Mouse (Mus musculus): ENCODE measurements at regions not wholly inside any gene's neighbourhood (a gene's known extent, or its start where the extent isn't known, plus 50 kb on each side); places are given as distances from the start of the nearest gene placed in this dataset.

- no peaks in the 10 kb centered on the region for H3K4me1 ChIP-seq (ENCODE audit: control insufficient read depth, insufficient read depth, low read length)
- H3K27ac ChIP-seq (replicated peaks; ENCODE audit: low read depth, low read length): no peak overlapping the region
- DNase-seq (ENCODE audit: low spot score): no peak
- no peak overlapping the region for H3K4me3 ChIP-seq (ENCODE audit: low read depth, low read length)
- H3K36me3 ChIP-seq (replicated peaks; ENCODE audit: control insufficient read depth, insufficient read depth, low read depth, low read length): no peaks in the 10 kb centered on the region
- no peak overlapping the region for H3K9ac ChIP-seq (replicated peaks; ENCODE audit: low read length)
- WGBS: 92% methylated on average over 8 of the region's 8 CpGs
- no peaks in the 10 kb centered on the region for H3K9me3 ChIP-seq (replicated peaks; ENCODE audit: control insufficient read depth, low read length)
- no peaks in the 10 kb centered on the region for H3K27me3 ChIP-seq (ENCODE audit: control insufficient read depth, insufficient read depth, low read length)
- ATAC-seq (replicated peaks; ENCODE audit: insufficient number of reproducible peaks, low FRiP score, low TSS enrichment, low read depth): no peak
- no peak overlapping the region for H3K4me2 ChIP-seq (ENCODE audit: low read depth, low read length)
Measured at GRCm38 (mm10) chr1:39094001-39094400, 99.5 kb upstream of the Npas2 start.

DNA sequence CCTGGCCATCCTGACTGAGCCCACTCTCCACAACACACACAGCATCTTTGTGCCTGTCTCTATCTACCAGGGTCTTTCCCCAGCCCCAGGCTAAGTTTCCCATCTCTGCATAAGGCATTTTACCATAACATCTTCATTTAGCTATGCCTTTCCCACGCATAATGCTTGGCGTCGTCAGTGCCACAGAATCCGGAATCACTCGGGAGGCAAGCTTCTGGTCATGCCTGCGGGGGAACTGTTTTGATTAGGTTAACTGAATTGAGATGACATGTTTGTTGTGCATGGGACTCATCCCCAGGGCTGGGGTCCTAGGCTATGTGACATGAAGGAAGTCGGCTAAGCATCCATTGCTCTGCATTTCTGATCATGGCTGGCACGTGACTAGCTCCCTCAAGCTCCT is 97.6 kb upstream of the Npas2 start:
- Histone ChIP-seq H3K4me2 (ENCODE audit: low read depth, low read length) (no peak overlapping the region), H3K9ac (replicated peaks; ENCODE audit: low read length) (no peak overlapping the region), H3K27me3 (ENCODE audit: control insufficient read depth, insufficient read depth, low read length) (no peaks in the 10 kb centered on the region), H3K4me3 (ENCODE audit: low read depth, low read length) (no peak overlapping the region), H3K27ac (replicated peaks; ENCODE audit: low read depth, low read length) (no peak overlapping the region), H3K36me3 (replicated peaks; ENCODE audit: control insufficient read depth, insufficient read depth, low read depth, low read length) (no peaks in the 10 kb centered on the region), H3K9me3 (replicated peaks; ENCODE audit: control insufficient read depth, low read length) (no peaks in the 10 kb centered on the region), H3K4me1 (ENCODE audit: control insufficient read depth, insufficient read depth, low read length) (no peaks in the 10 kb centered on the region)
- DNase-seq (ENCODE audit: low spot score) (no peak), ATAC-seq (replicated peaks; ENCODE audit: insufficient number of reproducible peaks, low FRiP score, low TSS enrichment, low read depth) (no peak)
- 90% methylated on average over 8 of the region's 8 CpGs for WGBS

GRCm38 (mm10) chr1:39096726-39097125 is 96.8 kb upstream of the Npas2 start:
- Histone ChIP-seq H3K27me3 (ENCODE audit: control insufficient read depth, insufficient read depth, low read length) (no peaks in the 10 kb centered on the region), H3K4me1 (ENCODE audit: control insufficient read depth, insufficient read depth, low read length) (no peaks in the 10 kb centered on the region), H3K36me3 (replicated peaks; ENCODE audit: control insufficient read depth, insufficient read depth, low read depth, low read length) (no peaks in the 10 kb centered on the region), H3K9me3 (replicated peaks; ENCODE audit: control insufficient read depth, low read length) (no peaks in the 10 kb centered on the region), H3K4me3 (ENCODE audit: low read depth, low read length) (no peak overlapping the region), H3K27ac (replicated peaks; ENCODE audit: low read depth, low read length) (no peak overlapping the region), H3K4me2 (ENCODE audit: low read depth, low read length) (no peak overlapping the region), H3K9ac (replicated peaks; ENCODE audit: low read length) (no peak overlapping the region)
- no peak for DNase-seq (ENCODE audit: low spot score)
- WGBS: 86% methylated on average over 3 of the region's 3 CpGs
- no peak for ATAC-seq (replicated peaks; ENCODE audit: insufficient number of reproducible peaks, low FRiP score, low TSS enrichment, low read depth)

DNA sequence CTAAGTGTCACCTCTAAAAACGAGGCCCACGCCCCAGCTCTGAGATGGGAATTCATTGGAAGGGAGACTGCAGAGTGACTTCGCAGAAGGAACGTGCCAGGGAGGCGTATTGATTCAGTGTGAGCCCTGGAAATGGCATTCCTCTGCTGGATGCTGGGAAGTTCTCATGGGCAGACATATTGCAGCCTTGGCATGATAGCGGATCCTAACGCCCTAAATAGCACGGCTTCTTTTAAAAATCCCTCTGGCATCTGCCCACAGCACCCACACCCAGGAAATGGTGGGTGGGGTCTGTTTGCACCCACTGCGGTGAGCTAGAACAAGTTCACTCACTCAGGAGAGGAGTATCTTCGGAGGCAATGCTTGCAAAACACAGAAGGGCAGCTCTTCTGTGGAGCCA is 96.0 kb upstream of the Npas2 start:
- Histone ChIP-seq H3K9ac (replicated peaks; ENCODE audit: low read length) (no peak overlapping the region), H3K27me3 (ENCODE audit: control insufficient read depth, insufficient read depth, low read length) (no peaks in the 10 kb centered on the region), H3K9me3 (replicated peaks; ENCODE audit: control insufficient read depth, low read length) (no peaks in the 10 kb centered on the region), H3K4me1 (ENCODE audit: control insufficient read depth, insufficient read depth, low read length) (no peaks in the 10 kb centered on the region), H3K4me3 (ENCODE audit: low read depth, low read length) (no peak overlapping the region), H3K27ac (replicated peaks; ENCODE audit: low read depth, low read length) (no peak overlapping the region), H3K4me2 (ENCODE audit: low read depth, low read length) (no peak overlapping the region), H3K36me3 (replicated peaks; ENCODE audit: control insufficient read depth, insufficient read depth, low read depth, low read length) (no peaks in the 10 kb centered on the region)
- ATAC-seq (replicated peaks; ENCODE audit: insufficient number of reproducible peaks, low FRiP score, low TSS enrichment, low read depth) (no peak), DNase-seq (ENCODE audit: low spot score) (no peak)
- WGBS: 92% methylated on average over 10 of the region's 10 CpGs

- Histone ChIP-seq H3K27me3 (ENCODE audit: control insufficient read depth, insufficient read depth, low read length) (no peaks in the 10 kb centered on the region), H3K9ac (replicated peaks; ENCODE audit: low read length) (no peak overlapping the region), H3K4me2 (ENCODE audit: low read depth, low read length) (no peak overlapping the region), H3K27ac (replicated peaks; ENCODE audit: low read depth, low read length) (no peak overlapping the region), H3K36me3 (replicated peaks; ENCODE audit: control insufficient read depth, insufficient read depth, low read depth, low read length) (no peaks in the 10 kb centered on the region), H3K4me3 (ENCODE audit: low read depth, low read length) (no peak overlapping the region), H3K4me1 (ENCODE audit: control insufficient read depth, insufficient read depth, low read length) (no peaks in the 10 kb centered on the region), H3K9me3 (replicated peaks; ENCODE audit: control insufficient read depth, low read length) (no peaks in the 10 kb centered on the region)
- 84% methylated on average over 5 of the region's 5 CpGs for WGBS
- DNase-seq (ENCODE audit: low spot score) (no peak), ATAC-seq (replicated peaks; ENCODE audit: insufficient number of reproducible peaks, low FRiP score, low TSS enrichment, low read depth) (no peak)
Measured at GRCm38 (mm10) chr1:39098154-39098553, 95.4 kb upstream of the Npas2 start.

- Histone ChIP-seq H3K4me2 (ENCODE audit: low read depth, low read length) (no peak overlapping the region), H3K4me3 (ENCODE audit: low read depth, low read length) (no peak overlapping the region), H3K9me3 (replicated peaks; ENCODE audit: control insufficient read depth, low read length) (no peaks in the 10 kb centered on the region), H3K27ac (replicated peaks; ENCODE audit: low read depth, low read length) (no peak overlapping the region), H3K36me3 (replicated peaks; ENCODE audit: control insufficient read depth, insufficient read depth, low read depth, low read length) (no peaks in the 10 kb centered on the region), H3K4me1 (ENCODE audit: control insufficient read depth, insufficient read depth, low read length) (no peaks in the 10 kb centered on the region), H3K9ac (replicated peaks; ENCODE audit: low read length) (no peak overlapping the region), H3K27me3 (ENCODE audit: control insufficient read depth, insufficient read depth, low read length) (no peaks in the 10 kb centered on the region)
- DNase-seq (ENCODE audit: low spot score) (no peak), ATAC-seq (replicated peaks; ENCODE audit: insufficient number of reproducible peaks, low FRiP score, low TSS enrichment, low read depth) (no peak)
- WGBS: 91% methylated on average over 7 of the region's 7 CpGs
Measured at GRCm38 (mm10) chr1:39099246-39099645, 94.3 kb upstream of the Npas2 start.

DNA sequence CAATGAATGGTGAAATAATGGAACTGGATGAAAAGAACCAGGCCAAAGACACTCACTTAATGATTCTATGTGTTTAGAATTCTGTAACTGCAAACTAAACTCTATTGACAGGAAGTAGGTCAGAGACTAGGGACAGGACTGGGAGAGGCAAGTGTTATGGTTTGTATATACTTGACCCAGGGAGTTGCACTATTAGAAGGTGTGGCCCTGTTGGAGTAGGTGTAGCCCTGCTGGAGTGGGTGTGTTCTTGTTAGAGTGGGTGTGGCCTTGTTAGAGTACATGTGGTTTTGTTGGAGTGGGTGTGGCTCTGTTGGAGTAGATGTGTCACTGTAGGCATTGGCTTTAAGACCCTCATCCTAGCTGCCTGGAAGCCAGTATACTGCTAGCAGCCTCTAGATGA is 93.0 kb upstream of the Npas2 start:
- no peak overlapping the region for H3K4me2 ChIP-seq (ENCODE audit: low read depth, low read length)
- no peak overlapping the region for H3K9ac ChIP-seq (replicated peaks; ENCODE audit: low read length)
- H3K4me1 ChIP-seq (ENCODE audit: control insufficient read depth, insufficient read depth, low read length): no peaks in the 10 kb centered on the region
- no peaks in the 10 kb centered on the region for H3K27me3 ChIP-seq (ENCODE audit: control insufficient read depth, insufficient read depth, low read length)
- H3K4me3 ChIP-seq (ENCODE audit: low read depth, low read length): no peak overlapping the region
- ATAC-seq (replicated peaks; ENCODE audit: insufficient number of reproducible peaks, low FRiP score, low TSS enrichment, low read depth) (no peak), DNase-seq (ENCODE audit: low spot score) (no peak)
- no peaks in the 10 kb centered on the region for H3K36me3 ChIP-seq (replicated peaks; ENCODE audit: control insufficient read depth, insufficient read depth, low read depth, low read length)
- H3K9me3 ChIP-seq (replicated peaks; ENCODE audit: control insufficient read depth, low read length): no peaks in the 10 kb centered on the region
- no peak overlapping the region for H3K27ac ChIP-seq (replicated peaks; ENCODE audit: low read depth, low read length)

DNA sequence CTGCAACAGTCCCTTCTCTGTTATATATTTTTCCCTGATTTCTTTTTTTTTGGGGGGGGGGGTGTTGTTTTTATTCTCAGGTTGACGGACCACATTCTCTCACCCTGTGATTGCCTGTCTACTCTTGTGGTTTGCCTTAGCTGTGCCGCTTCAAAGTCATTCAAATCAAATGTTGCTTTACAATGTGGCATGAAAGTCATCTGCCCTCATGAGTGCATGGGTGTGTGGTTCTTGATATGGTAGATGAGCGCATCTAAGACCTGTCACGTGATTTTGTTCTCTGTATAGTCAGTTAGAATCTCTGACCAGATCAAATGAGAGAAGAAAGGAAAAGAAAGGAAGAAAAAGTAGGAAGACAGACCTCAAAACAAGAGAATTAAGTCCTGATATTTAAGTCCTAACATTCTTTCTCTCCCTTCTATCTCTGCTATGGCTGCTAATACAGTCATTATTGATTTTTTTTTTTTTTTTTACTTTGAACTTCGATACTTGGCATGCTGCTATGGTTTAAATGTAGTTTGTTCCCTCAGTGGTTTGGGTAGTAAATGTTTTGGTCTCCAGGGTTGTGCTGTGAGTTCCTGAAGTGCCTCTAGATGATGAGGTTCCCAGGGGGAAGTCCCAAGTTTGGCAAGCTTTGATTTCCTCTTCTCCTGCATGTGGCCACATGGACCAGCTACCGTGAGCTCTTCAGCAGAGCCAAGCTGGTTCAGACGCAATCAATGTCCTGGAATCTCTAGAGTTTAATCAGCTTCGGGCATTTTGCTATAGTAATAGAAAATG is 91.2 kb upstream of the Npas2 start:
- Histone ChIP-seq H3K27me3 (ENCODE audit: control insufficient read depth, insufficient read depth, low read length) (no peaks in the 10 kb centered on the region), H3K4me3 (ENCODE audit: low read depth, low read length) (no peak overlapping the region), H3K9ac (replicated peaks; ENCODE audit: low read length) (no peak overlapping the region), H3K36me3 (replicated peaks; ENCODE audit: control insufficient read depth, insufficient read depth, low read depth, low read length) (no peaks in the 10 kb centered on the region), H3K4me2 (ENCODE audit: low read depth, low read length) (no peak overlapping the region), H3K27ac (replicated peaks; ENCODE audit: low read depth, low read length) (no peak overlapping the region), H3K9me3 (replicated peaks; ENCODE audit: control insufficient read depth, low read length) (no peaks in the 10 kb centered on the region), H3K4me1 (ENCODE audit: control insufficient read depth, insufficient read depth, low read length) (no peaks in the 10 kb centered on the region)
- DNase-seq (ENCODE audit: low spot score) (no peak), ATAC-seq (replicated peaks; ENCODE audit: insufficient number of reproducible peaks, low FRiP score, low TSS enrichment, low read depth) (no peak)
- WGBS: 85% methylated on average over 8 of the region's 8 CpGs
